Mouse (Mus musculus) layer of hippocampus, adult 2 months (tissue): Measurements from ENCODE around the gene Spg11. TPM values are rescaled to one million over a fixed set of nuclear protein-coding genes. Genes with fewer than 3 reads are reported as not detected.
"Not testable (repeated sequence)": the region's sequence is repeated elsewhere in the genome, so short reads cannot be mapped to it uniquely, and the experiment has no call there.

Source experiments
- DNase-seq, 2 experiments: peaks; one replicate each; pipeline ENCODE4 v3.0.0; 2022; ENCODE audit warnings: low spot score in 2 of 2
- H3K27ac ChIP-seq: fragments of 200-600 bp; 2 replicates; pipeline ENCODE4 v1.8.1; 2022
- H3K4me3 ChIP-seq: fragments of 200-600 bp; 2 replicates; pipeline ENCODE4 v1.8.1; 2022; ENCODE audit warnings: mild to moderate bottlenecking
- CTCF ChIP-seq: fragments of 200-600 bp; conservative IDR thresholded peaks from 2 replicates; pipeline ENCODE4 v1.8.1; 2022; ENCODE audit warnings: antibody characterized with exemption, mild to moderate bottlenecking, moderate library complexity
- total RNA-seq, 2 experiments: library from RNA; stranded (reverse); gene quantifications; 2 replicates each; pipeline ENCODE4 v1.2.3; 2021

Gene Spg11
- total RNA-seq, 2 experiments from 2014 or later: 15.5 to 17.1 TPM

DNA sequence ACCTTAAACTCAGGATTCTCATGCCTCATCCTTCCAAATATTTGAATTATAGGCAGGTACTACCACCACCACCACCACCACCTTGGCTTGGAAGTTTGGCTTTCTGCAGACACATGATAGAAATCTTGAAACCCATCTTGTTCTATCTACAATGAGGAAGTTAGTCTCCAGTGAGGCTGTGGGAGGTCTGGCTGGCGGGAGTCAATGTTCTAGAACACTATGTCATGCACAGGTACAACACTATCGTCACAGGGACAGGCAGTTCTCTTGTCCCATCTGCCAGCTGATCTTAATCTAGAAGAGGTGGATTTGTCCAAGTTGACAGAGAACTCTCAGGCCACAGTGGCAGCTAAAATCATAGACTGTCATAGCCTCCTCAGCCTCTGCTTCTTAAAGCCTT lies 14.4 kb upstream of the Spg11 start:
- TF ChIP-seq CTCF: no peak

DNA sequence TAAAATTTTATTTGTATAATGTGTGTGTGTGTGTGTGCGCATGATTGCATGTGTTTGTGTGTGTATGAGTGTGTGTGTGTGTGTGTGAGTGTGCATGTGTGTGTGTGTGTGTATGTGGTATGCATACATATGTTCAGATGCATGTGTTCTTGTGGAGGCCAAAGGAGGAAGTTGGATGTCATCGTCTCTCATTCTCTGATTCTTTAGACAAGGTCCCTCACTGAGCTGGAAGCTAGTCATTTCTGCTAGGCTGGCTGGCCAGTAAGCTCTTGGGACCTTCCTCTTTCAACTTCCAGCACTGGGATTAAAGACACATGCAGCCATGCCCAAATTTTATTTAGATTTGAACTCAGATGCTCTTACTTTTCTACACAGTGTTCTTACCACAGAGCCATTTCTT lies 13.9 kb upstream of the Spg11 start:
- no peak for TF ChIP-seq CTCF
- no peak overlapping the region for H3K4me3 ChIP-seq
- H3K27ac ChIP-seq: no peak overlapping the region
- DNase-seq: no peak

More for the DNA sequence above, 14.4 kb upstream of the Spg11 start:
- H3K27ac ChIP-seq: no peak overlapping the region
- no peak for DNase-seq
- H3K4me3 ChIP-seq: no peak overlapping the region

DNA sequence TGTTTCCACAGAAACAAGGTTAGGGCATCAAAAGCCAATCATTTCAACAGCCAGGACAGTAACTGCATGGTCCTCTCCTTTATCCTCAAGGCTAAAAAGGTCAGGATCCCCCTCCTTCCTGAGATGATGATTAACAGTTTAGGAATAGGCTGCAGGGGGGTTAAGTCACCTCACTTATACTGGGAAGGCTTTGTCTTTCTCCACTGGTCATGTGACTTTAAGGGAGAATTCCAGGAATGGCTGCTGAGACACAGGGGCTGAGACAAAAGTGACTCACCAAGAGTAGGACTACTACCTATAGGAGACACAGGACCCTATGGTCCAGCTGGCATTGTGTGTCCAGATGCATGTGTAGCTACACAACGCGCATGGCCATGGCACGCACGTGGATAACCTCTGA lies 9.4 kb upstream of the Spg11 start:
- no peak for TF ChIP-seq CTCF

GRCm38 (mm10) chr2:122126765-122127347 lies 8.7 kb upstream of the Spg11 start:
- no peak overlapping the region for H3K27ac ChIP-seq
- DNase-seq: no peak
- H3K4me3 ChIP-seq: no peak overlapping the region
- TF ChIP-seq CTCF: no peak

More for the DNA sequence above, 9.4 kb upstream of the Spg11 start:
- Histone ChIP-seq H3K4me3 (no peak overlapping the region), H3K27ac (no peak overlapping the region)
- no peak for DNase-seq

DNA sequence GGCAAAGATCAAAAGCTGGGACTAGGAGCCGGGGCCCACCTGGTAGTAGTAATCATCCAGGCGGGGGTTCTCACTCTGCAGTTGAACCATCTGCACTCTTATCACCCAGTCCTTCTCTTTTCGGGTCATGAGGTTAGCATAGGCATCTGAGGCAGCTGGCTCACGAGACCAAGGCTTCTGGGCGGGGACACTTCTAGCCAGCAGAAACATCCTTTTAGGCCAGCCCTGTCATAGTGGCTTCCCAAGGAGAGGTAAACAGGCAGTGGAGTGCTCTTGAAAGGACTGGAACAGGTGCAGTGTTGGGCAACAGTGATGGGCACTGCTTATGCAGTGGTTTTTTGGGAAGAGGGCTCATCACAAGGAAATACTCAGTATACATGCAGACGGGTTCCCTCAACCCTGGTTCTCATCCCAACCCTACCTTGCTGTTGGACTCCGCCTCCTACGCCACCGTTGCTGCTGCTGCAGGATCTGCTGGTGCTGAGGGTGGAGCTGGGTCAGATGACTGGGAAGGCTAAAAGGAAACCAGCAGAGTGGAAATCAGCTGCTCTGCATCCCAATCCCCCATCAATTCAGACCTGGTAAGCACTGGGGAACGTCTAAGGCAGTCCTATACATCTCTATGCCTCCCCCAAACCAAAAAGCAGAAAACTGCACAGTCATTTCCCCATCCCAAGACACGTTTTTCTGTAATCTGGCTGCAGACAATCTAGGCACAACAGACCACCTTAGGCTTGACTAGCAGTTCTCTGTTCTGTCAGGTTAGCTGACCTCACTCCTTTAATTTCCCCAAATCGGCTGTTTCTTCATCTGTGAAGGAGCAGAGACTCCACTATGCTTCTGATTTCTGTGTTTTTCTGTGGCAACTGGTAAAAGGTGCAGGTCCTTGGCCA lies 7.7 kb upstream of the Spg11 start:
- TF ChIP-seq CTCF: no peak
- Histone ChIP-seq H3K4me3 (no peak overlapping the region), H3K27ac (no peak overlapping the region)
- no peak for DNase-seq

GRCm38 (mm10) chr2:122116888-122117287 lies 1.3 kb downstream of the Spg11 start:
- Histone ChIP-seq H3K4me3 (no peak overlapping the region), H3K27ac (no peak overlapping the region)
- TF ChIP-seq CTCF: no peak
- DNase-seq: no peak

GRCm38 (mm10) chr2:122109714-122110113 lies 8.5 kb downstream of the Spg11 start:
- TF ChIP-seq CTCF: no peak
- Histone ChIP-seq H3K27ac (no peak overlapping the region), H3K4me3 (no peak overlapping the region)
- no peak for DNase-seq

GRCm38 (mm10) chr2:122108101-122108500 lies 10.1 kb downstream of the Spg11 start:
- no peak overlapping the region for H3K4me3 ChIP-seq
- no peak for DNase-seq
- no peak for TF ChIP-seq CTCF
- H3K27ac ChIP-seq: no peak overlapping the region

- Histone ChIP-seq H3K27ac (no peak overlapping the region), H3K4me3 (no peak overlapping the region)
- peak; percentile 67 for TF ChIP-seq CTCF
- no peak for DNase-seq
Measured at GRCm38 (mm10) chr2:122102070-122102469, 16.1 kb downstream of the Spg11 start.

DNA sequence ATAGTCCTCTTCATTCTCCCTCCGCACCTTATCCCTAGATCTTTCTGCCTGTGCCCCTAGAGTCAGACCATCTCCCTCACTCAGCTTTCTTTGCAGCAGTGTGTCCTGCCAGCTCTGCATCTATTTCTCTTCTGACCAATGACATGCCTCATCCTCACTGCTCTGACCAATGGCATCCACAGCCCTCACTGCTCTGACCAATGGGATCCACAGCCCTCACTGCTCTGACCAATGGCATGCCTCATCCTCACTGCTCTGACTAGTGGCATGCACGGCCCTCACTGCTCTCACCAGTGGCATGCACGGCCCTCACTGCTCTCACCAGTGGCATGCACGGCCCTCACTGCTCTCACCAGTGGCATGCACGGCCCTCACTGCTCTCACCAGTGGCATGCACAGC lies 20.5 kb downstream of the Spg11 start:
- not testable (repeated sequence) for H3K27ac ChIP-seq, H3K4me3 ChIP-seq, DNase-seq

- H3K4me3 ChIP-seq: no peak overlapping the region
- H3K27ac ChIP-seq: no peak overlapping the region
- no peak for DNase-seq
- TF ChIP-seq CTCF: no peak
Measured at GRCm38 (mm10) chr2:122093844-122094243, 24.3 kb downstream of the Spg11 start.

GRCm38 (mm10) chr2:122086446-122086845 lies 31.7 kb downstream of the Spg11 start:
- no peak for TF ChIP-seq CTCF

GRCm38 (mm10) chr2:122081728-122082456 lies 36.3 kb downstream of the Spg11 start:
- H3K4me3 ChIP-seq: no peak overlapping the region
- no peak for TF ChIP-seq CTCF
- no peak overlapping the region for H3K27ac ChIP-seq
- no peak for DNase-seq

More at GRCm38 (mm10) chr2:122086446-122086845, 31.7 kb downstream of the Spg11 start:
- Histone ChIP-seq H3K4me3 (no peak overlapping the region), H3K27ac (no peak overlapping the region)
- no peak for DNase-seq
